Mouse (Mus musculus): ENCODE results near the gene Zfp106. TPM values are rescaled to one million over a fixed set of nuclear protein-coding genes. Genes with fewer than 3 reads are reported as not detected.

Gene Zfp106
- polyA plus RNA-seq, 1 experiment from 2014 or later: 40.9 TPM

GRCm38 (mm10) chr2:120539778-120540208, 23.9 kb downstream of the Zfp106 start:
- no peaks in the 10 kb centered on the region for H3K9me3 ChIP-seq (replicated peaks)
- H3K4me1 ChIP-seq (replicated peaks): peaks cover 9% of the 10 kb centered on the region
- no peaks in the 10 kb centered on the region for H3K27me3 ChIP-seq
- WGBS: 3% methylated on average over 1 of the region's 1 CpGs
- H3K9ac ChIP-seq: peak overlapping the region; percentile 54; the same call in 1 of the 2 replicates
- ATAC-seq (replicated peaks; ENCODE audit: insufficient number of reproducible peaks, insufficient read depth, low FRiP score, low read depth): peak; percentile 99
- peaks cover 21% of the 10 kb centered on the region for H3K36me3 ChIP-seq
- peak overlapping the region; percentile 94 for H3K27ac ChIP-seq
- H3K4me3 ChIP-seq: peak overlapping the region; percentile 47
- H3K4me2 ChIP-seq: peak overlapping the region; percentile 63

GRCm38 (mm10) chr2:120539333-120539732, 24.3 kb downstream of the Zfp106 start:
- peaks cover 22% of the 10 kb centered on the region for H3K36me3 ChIP-seq
- WGBS: 24% methylated on average over 3 of the region's 3 CpGs
- peaks cover 9% of the 10 kb centered on the region for H3K4me1 ChIP-seq (replicated peaks)
- peak; percentile 65 for ATAC-seq (replicated peaks; ENCODE audit: insufficient number of reproducible peaks, insufficient read depth, low FRiP score, low read depth)
- H3K9me3 ChIP-seq (replicated peaks): no peaks in the 10 kb centered on the region
- peak overlapping the region; percentile 63 for H3K4me2 ChIP-seq
- no peaks in the 10 kb centered on the region for H3K27me3 ChIP-seq
- H3K4me3 ChIP-seq: peak overlapping the region; percentile 47
- peak overlapping the region; percentile 94 for H3K27ac ChIP-seq
- H3K9ac ChIP-seq: peak overlapping the region; percentile 54

GRCm38 (mm10) chr2:120531223-120531622, 32.4 kb downstream of the Zfp106 start:
- Histone ChIP-seq H3K4me1 (replicated peaks) (no peaks in the 10 kb centered on the region), H3K9ac (no peak overlapping the region), H3K27ac (no peak overlapping the region), H3K9me3 (replicated peaks) (no peaks in the 10 kb centered on the region), H3K4me3 (no peak overlapping the region), H3K27me3 (no peaks in the 10 kb centered on the region), H3K36me3 (peaks cover 83% of the 10 kb centered on the region), H3K4me2 (no peak overlapping the region)
- no peak for ATAC-seq (replicated peaks; ENCODE audit: insufficient number of reproducible peaks, insufficient read depth, low FRiP score, low read depth)
- WGBS: 87% methylated on average over 4 of the region's 4 CpGs

DNA sequence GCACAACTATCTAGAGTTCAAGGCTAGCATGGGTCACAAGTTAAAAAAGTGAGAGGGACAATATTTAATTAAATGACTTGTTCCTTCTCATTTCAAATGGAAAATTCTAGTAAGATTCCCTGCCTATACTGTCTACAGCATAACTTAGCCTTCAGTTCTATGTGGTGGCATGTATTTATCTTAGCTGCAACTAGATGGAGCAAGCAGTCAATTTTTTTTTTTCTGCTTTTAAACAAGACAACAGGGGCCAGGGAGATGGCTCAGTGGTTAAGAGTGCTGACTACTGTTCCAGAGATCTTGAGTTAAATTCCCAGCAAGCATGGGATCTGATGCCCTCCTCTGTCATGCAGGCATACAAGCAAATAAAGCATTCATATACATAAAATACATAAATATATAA, 34.1 kb downstream of the Zfp106 start:
- Histone ChIP-seq H3K9me3 (replicated peaks) (no peaks in the 10 kb centered on the region), H3K27me3 (no peaks in the 10 kb centered on the region), H3K4me2 (no peak overlapping the region), H3K27ac (no peak overlapping the region), H3K4me1 (replicated peaks) (no peaks in the 10 kb centered on the region), H3K9ac (no peak overlapping the region), H3K36me3 (peaks cover 89% of the 10 kb centered on the region), H3K4me3 (no peak overlapping the region)
- no peak for ATAC-seq (replicated peaks; ENCODE audit: insufficient number of reproducible peaks, insufficient read depth, low FRiP score, low read depth)

- no peaks in the 10 kb centered on the region for H3K4me1 ChIP-seq (replicated peaks)
- H3K27me3 ChIP-seq: no peaks in the 10 kb centered on the region
- no peak overlapping the region for H3K4me3 ChIP-seq
- no peak overlapping the region for H3K27ac ChIP-seq
- no peaks in the 10 kb centered on the region for H3K9me3 ChIP-seq (replicated peaks)
- no peak overlapping the region for H3K9ac ChIP-seq
- 84% methylated on average over 5 of the region's 5 CpGs for WGBS
- H3K36me3 ChIP-seq: peaks cover 90% of the 10 kb centered on the region
- ATAC-seq (replicated peaks; ENCODE audit: insufficient number of reproducible peaks, insufficient read depth, low FRiP score, low read depth): no peak
- no peak overlapping the region for H3K4me2 ChIP-seq
These were observed 36.9 kb downstream of the Zfp106 start for GRCm38 (mm10) chr2:120526771-120527170.

GRCm38 (mm10) chr2:120518547-120519210, 45.0 kb downstream of the Zfp106 start:
- Histone ChIP-seq H3K4me3 (no peak overlapping the region), H3K4me2 (no peak overlapping the region), H3K4me1 (replicated peaks) (no peaks in the 10 kb centered on the region), H3K36me3 (peaks cover 96% of the 10 kb centered on the region), H3K27me3 (no peaks in the 10 kb centered on the region), H3K9me3 (replicated peaks) (no peaks in the 10 kb centered on the region), H3K27ac (0 out of 2 replicates have a peak overlapping the region, but pooled peaks have one; percentile 0), H3K9ac (no peak overlapping the region)
- ATAC-seq (replicated peaks; ENCODE audit: insufficient number of reproducible peaks, insufficient read depth, low FRiP score, low read depth): no peak
- 81% methylated on average over 5 of the region's 5 CpGs for WGBS

GRCm38 (mm10) chr2:120514181-120514580, 49.5 kb downstream of the Zfp106 start:
- H3K9ac ChIP-seq: no peak overlapping the region
- peaks cover 87% of the 10 kb centered on the region for H3K36me3 ChIP-seq
- WGBS: 97% methylated on average over 4 of the region's 4 CpGs
- H3K4me2 ChIP-seq: no peak overlapping the region
- no peak overlapping the region for H3K27ac ChIP-seq
- H3K4me1 ChIP-seq (replicated peaks): no peaks in the 10 kb centered on the region
- no peaks in the 10 kb centered on the region for H3K27me3 ChIP-seq
- ATAC-seq (replicated peaks; ENCODE audit: insufficient number of reproducible peaks, insufficient read depth, low FRiP score, low read depth): no peak
- H3K4me3 ChIP-seq: no peak overlapping the region
- H3K9me3 ChIP-seq (replicated peaks): no peaks in the 10 kb centered on the region

DNA sequence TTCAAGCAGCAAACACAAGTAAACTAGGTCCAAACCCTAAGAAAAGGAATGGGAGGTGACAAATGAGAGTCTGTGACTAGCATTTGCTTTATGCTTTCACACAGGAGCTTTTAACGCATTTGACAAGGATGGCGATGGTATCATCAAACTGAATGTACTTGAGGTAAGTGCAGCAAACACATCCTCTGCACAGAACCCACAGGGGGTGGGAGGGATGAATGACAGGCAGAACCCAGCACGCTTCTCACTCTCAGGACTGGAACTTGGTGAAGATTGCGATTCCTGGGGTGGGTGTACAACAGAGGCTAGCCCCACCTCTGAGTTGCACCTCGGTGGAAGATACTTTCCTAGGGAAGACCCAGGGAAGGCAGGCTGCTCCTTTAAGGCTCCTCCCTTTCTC, 59.7 kb downstream of the Zfp106 start:
- WGBS: 76% methylated on average over 5 of the region's 5 CpGs
- Histone ChIP-seq H3K9ac (no peak overlapping the region), H3K9me3 (replicated peaks) (peaks cover 5% of the 10 kb centered on the region; the same call in 1 of the 2 replicates), H3K4me3 (no peak overlapping the region), H3K27me3 (no peaks in the 10 kb centered on the region), H3K4me1 (replicated peaks) (peaks cover 36% of the 10 kb centered on the region), H3K36me3 (peaks cover 30% of the 10 kb centered on the region), H3K4me2 (no peak overlapping the region), H3K27ac (no peak overlapping the region)
- no peak for ATAC-seq (replicated peaks; ENCODE audit: insufficient number of reproducible peaks, insufficient read depth, low FRiP score, low read depth)

DNA sequence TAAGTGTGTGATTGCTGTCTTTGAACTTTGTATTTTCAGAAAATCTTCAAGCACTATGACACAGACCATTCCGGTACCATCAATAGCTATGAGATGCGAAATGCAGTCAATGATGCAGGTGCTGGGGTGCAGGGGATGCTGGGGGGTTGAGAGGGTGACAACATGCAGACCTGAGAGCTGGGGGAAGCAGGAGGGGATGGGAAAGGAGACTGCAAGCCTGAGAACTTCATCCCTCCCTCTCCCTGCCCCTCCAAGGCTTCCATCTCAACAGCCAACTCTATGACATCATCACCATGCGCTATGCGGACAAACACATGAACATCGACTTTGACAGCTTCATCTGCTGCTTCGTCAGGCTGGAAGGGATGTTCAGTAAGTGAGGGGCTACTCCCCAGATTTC, 60.5 kb downstream of the Zfp106 start:
- Histone ChIP-seq H3K4me2 (no peak overlapping the region), H3K9ac (no peak overlapping the region), H3K4me1 (replicated peaks) (peaks cover 36% of the 10 kb centered on the region), H3K27me3 (no peaks in the 10 kb centered on the region), H3K4me3 (no peak overlapping the region), H3K36me3 (peaks cover 22% of the 10 kb centered on the region), H3K27ac (no peak overlapping the region), H3K9me3 (replicated peaks) (peaks cover 5% of the 10 kb centered on the region; the same call in 1 of the 2 replicates)
- ATAC-seq (replicated peaks; ENCODE audit: insufficient number of reproducible peaks, insufficient read depth, low FRiP score, low read depth): no peak
- 83% methylated on average over 6 of the region's 6 CpGs for WGBS

GRCm38 (mm10) chr2:120502605-120502990, 61.0 kb downstream of the Zfp106 start:
- no peak overlapping the region for H3K9ac ChIP-seq
- peaks cover 36% of the 10 kb centered on the region for H3K4me1 ChIP-seq (replicated peaks)
- no peaks in the 10 kb centered on the region for H3K27me3 ChIP-seq
- no peak overlapping the region for H3K4me2 ChIP-seq
- H3K36me3 ChIP-seq: peaks cover 22% of the 10 kb centered on the region
- peak overlapping the region; percentile 0; the same call in 1 of the 2 replicates for H3K27ac ChIP-seq
- peak; percentile 20; the same call in 1 of the 2 replicates for ATAC-seq (replicated peaks; ENCODE audit: insufficient number of reproducible peaks, insufficient read depth, low FRiP score, low read depth)
- WGBS: 30% methylated on average over 3 of the region's 3 CpGs
- H3K4me3 ChIP-seq: no peak overlapping the region
- H3K9me3 ChIP-seq (replicated peaks): peaks cover 5% of the 10 kb centered on the region; the same call in 1 of the 2 replicates

DNA sequence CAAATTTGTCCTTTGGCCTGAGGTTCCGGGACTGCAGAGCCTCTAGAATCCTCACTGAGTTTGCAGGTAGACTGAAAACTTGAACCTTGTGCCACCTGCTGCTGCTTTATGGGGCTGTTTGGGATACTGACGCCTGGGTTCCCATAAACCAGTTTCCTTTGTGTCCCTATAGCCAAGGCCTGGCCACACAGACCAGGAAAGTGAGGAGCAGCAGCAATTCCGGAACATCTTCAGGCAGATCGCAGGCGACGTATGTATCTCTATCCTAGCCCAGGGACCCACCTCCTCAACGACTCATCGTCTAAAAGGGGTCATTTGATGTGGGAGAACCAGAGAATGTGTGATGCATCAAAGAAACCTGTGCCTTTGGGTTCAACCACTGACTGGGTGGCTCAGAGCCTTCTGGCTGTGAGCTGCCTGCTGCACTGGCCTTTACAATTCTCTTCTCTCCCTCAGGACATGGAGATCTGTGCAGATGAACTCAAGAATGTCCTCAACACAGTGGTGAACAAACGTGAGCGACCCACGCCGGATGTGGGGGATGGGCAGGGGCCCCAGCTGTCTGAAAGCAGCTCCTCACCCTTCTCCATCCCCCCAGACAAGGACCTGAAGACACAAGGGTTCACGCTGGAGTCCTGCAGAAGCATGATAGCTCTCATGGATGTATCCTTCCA, 61.6 kb downstream of the Zfp106 start:
- peak; percentile 13; the same call in 1 of the 2 replicates for ATAC-seq (replicated peaks; ENCODE audit: insufficient number of reproducible peaks, insufficient read depth, low FRiP score, low read depth)
- Histone ChIP-seq H3K4me3 (no peak overlapping the region), H3K4me1 (replicated peaks) (peaks cover 38% of the 10 kb centered on the region), H3K9me3 (replicated peaks) (peaks cover 5% of the 10 kb centered on the region; the same call in 1 of the 2 replicates), H3K9ac (no peak overlapping the region), H3K4me2 (no peak overlapping the region), H3K27ac (peak overlapping the region; percentile 0; the same call in 1 of the 2 replicates), H3K27me3 (no peaks in the 10 kb centered on the region), H3K36me3 (peaks cover 18% of the 10 kb centered on the region)
- 54% methylated on average over 13 of the region's 13 CpGs for WGBS
